Mouse (Mus musculus): ENCODE data around the gene Gm20708.

DNA sequence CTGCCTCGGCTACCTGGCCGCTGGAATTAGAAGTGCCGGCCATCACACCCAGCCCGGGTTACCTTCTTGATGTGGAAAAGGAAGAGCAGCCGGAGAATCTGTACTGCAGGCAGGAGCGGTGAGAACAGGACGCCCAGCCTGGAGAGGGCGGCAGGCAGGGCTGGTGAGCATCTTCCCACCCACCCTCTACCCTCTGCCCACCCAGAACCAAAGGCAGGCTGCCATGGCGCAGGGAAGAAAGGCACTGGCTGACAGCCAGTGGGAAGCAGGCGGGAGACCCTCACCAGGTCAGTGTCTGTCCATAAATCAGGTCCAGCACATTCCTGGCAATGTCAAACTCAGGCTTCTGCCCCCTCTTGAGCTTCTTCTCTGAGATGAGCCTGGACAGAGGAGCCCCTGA is 39.1 kb upstream of the Gm20708 start:
- TF ChIP-seq CTCF (IDR thresholded peaks at IDR 0.05; ENCODE audit: control insufficient read depth, insufficient read depth, low read length): no peak
- TF ChIP-seq POLR2A (IDR thresholded peaks at IDR 0.05; ENCODE audit: borderline replicate concordance, control insufficient read depth, low read depth, low read length): no peak

All from bone marrow, adult 2 months (tissue).